Mouse (Mus musculus) bone marrow macrophage, adult 2 months (primary cell): ENCODE measurements around the gene Grin2b. TPM values are rescaled to one million over a fixed set of nuclear protein-coding genes. Genes with fewer than 3 reads are reported as not detected.

ENCODE experiments used
- H3K27ac ChIP-seq: 2 replicates; pipeline ENCODE4 v1.5.1; 2012; ENCODE audit warnings: low read depth, low read length; ENCODE audit not compliant: insufficient read depth
- H3K4me1 ChIP-seq: 2 replicates; pipeline ENCODE4 v1.6.1; 2012; ENCODE audit warnings: low read length; ENCODE audit not compliant: control insufficient read depth, insufficient read depth
- H3K4me3 ChIP-seq: 2 replicates; pipeline ENCODE4 v1.5.1; 2012; ENCODE audit warnings: mild to moderate bottlenecking, low read length, moderate library complexity; ENCODE audit not compliant: insufficient read depth
- CTCF ChIP-seq: IDR thresholded peaks from 2 replicates; pipeline ENCODE4 v1.5.1; 2012; ENCODE audit warnings: low read depth, mild to moderate bottlenecking, low read length, moderate library complexity
- POLR2A ChIP-seq: IDR thresholded peaks from 2 replicates; pipeline ENCODE4 v1.6.1; 2012; ENCODE audit warnings: mild to moderate bottlenecking, low read depth, low read length, borderline replicate concordance
- polyA plus RNA-seq: library from polyadenylated mRNA; stranded (reverse); fragments of >200 nt; gene quantifications from 2 replicates; pipeline ENCODE4 v1.2.4, GENCODE M21; 2012; ENCODE audit not compliant: missing spikeins, insufficient read depth, insufficient read length

The Grin2b gene
- polyA plus RNA-seq, 1 experiment, result not detected

DNA sequence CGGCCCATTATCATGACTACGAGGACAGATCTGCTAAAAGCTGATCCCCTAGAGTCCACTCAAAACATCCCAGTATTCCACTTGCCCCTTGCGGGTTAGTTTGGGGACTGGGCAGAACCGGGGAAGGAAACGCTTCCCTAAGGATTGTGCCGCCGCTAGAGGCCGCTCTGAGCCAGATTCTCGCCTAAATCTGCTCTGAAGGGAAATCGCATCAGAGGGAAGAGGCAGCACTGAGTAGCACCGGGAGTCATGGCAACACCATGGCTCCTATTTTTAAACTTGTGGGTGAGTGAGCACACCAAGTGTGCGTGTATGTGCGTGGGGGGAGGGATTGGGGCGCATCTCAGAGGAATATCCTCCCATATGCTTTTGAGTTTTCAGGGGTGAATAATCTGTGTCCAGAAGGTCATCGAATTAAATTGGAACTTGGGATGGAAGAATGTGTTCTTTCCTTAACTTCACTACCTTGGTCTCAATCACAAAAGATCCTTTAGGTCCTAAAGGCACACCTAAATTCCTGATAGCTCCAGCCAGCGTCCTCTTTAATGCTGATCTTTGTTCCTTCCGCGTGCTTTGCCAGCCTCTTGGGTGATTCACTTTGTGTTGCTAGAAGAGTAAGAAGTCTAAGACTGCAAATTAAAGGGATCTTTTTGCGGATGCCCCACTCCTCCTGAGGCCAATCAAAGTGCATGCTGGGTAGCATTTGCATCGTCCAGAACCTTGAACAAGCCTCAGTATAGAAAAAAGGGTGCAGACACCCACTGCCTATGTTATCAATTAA is 265.6 kb downstream of the Grin2b start:
- no peak overlapping the region for H3K4me3 ChIP-seq
- no peaks in the 10 kb centered on the region for H3K4me1 ChIP-seq
- H3K27ac ChIP-seq, result no peak overlapping the region
- TF ChIP-seq POLR2A (no peak), CTCF (peak; percentile 23; the same call in 1 of the 2 replicates)

- no peak overlapping the region for H3K27ac ChIP-seq
- TF ChIP-seq CTCF, result no peak
- TF ChIP-seq POLR2A, result no peak
- H3K4me1 ChIP-seq, result no peaks in the 10 kb centered on the region
- H3K4me3 ChIP-seq, result no peak overlapping the region
Measured at GRCm38 (mm10) chr6:135907137-135907536, 266.2 kb downstream of the Grin2b start.

DNA sequence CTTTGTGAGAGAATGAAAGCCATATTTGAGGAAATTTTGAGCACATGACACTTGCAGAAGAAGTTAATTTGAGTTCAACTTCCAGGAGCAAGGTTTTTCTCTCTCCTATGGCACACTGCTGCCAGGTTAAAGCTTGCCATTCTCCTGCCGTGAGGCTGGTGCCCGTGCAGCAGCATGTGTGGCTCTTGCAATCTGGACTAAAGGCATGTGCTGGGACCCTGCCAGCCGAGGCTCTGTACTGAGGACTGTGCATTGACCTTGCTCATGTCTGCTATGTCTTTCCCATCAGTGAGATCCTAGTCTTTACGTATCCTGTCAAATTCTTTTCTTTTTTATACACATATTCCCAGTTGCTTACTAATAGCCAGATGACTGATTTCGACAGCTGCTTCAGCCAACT is 268.9 kb downstream of the Grin2b start:
- H3K4me1 ChIP-seq, result no peaks in the 10 kb centered on the region
- no peak for TF ChIP-seq POLR2A
- no peak for TF ChIP-seq CTCF
- no peak overlapping the region for H3K27ac ChIP-seq
- H3K4me3 ChIP-seq, result no peak overlapping the region

- Histone ChIP-seq H3K4me3 (no peak overlapping the region), H3K4me1 (no peaks in the 10 kb centered on the region), H3K27ac (no peak overlapping the region)
- TF ChIP-seq CTCF (no peak), POLR2A (no peak)
Measured at GRCm38 (mm10) chr6:135900410-135900809, 272.9 kb downstream of the Grin2b start.

DNA sequence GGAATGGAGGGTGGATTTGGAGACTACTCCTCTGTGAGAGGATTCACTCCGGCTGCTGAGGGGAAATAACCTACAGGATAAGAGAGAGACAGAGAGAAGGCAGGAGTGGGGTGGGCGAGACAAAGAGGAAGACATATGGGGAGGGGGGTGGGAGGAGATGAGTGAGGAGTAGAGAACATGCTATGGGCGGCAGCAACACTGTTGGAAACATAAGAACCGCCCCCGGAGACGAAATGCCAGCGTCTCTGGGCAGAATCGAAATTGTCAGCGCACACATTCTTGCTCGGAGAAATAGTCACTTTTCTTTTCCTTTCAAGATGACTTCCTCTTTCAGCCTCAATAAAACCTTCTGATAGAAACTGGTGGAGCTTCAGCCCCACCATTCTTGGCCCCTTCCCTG is 274.1 kb downstream of the Grin2b start:
- Histone ChIP-seq H3K4me3 (no peak overlapping the region), H3K27ac (no peak overlapping the region), H3K4me1 (no peaks in the 10 kb centered on the region)
- no peak for TF ChIP-seq CTCF
- TF ChIP-seq POLR2A, result no peak

GRCm38 (mm10) chr6:135894793-135895228 is 278.5 kb downstream of the Grin2b start:
- Histone ChIP-seq H3K4me1 (no peaks in the 10 kb centered on the region), H3K4me3 (no peak overlapping the region), H3K27ac (no peak overlapping the region)
- TF ChIP-seq CTCF (no peak), POLR2A (no peak)

- no peak overlapping the region for H3K4me3 ChIP-seq
- no peaks in the 10 kb centered on the region for H3K4me1 ChIP-seq
- no peak overlapping the region for H3K27ac ChIP-seq
- TF ChIP-seq CTCF (no peak), POLR2A (no peak)
Measured at GRCm38 (mm10) chr6:135882611-135883010, 290.7 kb downstream of the Grin2b start.

GRCm38 (mm10) chr6:135876163-135876726 is 297.1 kb downstream of the Grin2b start:
- no peak overlapping the region for H3K4me3 ChIP-seq
- no peaks in the 10 kb centered on the region for H3K4me1 ChIP-seq
- no peak for TF ChIP-seq POLR2A
- TF ChIP-seq CTCF, result no peak
- H3K27ac ChIP-seq, result no peak overlapping the region

DNA sequence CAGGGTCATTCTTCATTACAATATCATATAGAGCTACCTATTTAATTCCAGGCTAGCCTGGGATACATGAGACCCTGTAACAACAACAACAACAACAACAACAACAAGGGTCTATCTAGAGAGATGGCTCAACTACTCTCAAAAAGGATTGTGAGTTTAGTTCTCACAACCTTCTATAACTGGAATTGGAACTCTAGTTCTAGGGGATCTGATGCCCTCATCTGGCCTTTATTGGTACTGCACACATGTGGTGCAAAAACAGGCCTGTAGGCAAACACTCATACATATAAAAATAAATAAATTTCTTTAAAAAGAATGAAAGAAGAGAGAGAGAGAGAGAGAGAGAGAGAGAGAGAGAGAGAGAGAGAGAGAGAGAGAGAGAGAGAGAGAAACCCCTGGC is 298.7 kb downstream of the Grin2b start:
- TF ChIP-seq CTCF, result no peak
- H3K4me3 ChIP-seq, result no peak overlapping the region
- H3K4me1 ChIP-seq, result no peaks in the 10 kb centered on the region
- no peak overlapping the region for H3K27ac ChIP-seq

DNA sequence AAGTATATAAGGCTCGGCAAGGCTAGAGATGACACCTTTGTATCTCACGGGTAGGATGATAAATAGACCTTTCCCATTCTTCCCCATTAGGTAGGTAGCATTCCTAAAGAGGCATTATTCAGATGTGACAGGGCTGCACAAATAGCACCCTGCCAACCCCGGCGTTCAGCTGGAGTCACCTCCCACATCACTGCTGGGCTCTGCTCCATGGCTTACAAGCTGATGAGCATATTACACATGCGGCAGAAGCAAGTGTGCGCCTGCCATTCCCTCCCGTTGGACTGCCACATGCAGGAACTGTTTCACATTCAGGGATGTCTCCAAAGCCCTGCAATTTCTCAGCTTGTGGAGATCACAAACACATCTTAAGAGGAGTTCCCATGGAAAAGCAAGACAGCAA is 307.5 kb downstream of the Grin2b start:
- TF ChIP-seq CTCF (no peak), POLR2A (no peak)
- no peak overlapping the region for H3K27ac ChIP-seq
- H3K4me3 ChIP-seq, result no peak overlapping the region
- H3K4me1 ChIP-seq, result no peaks in the 10 kb centered on the region

- TF ChIP-seq CTCF (no peak), POLR2A (no peak)
- Histone ChIP-seq H3K27ac (no peak overlapping the region), H3K4me3 (no peak overlapping the region), H3K4me1 (no peaks in the 10 kb centered on the region)
Measured at GRCm38 (mm10) chr6:135863965-135864364, 309.3 kb downstream of the Grin2b start.

GRCm38 (mm10) chr6:135859502-135859901 is 313.8 kb downstream of the Grin2b start:
- TF ChIP-seq CTCF (no peak), POLR2A (no peak)
- Histone ChIP-seq H3K4me1 (no peaks in the 10 kb centered on the region), H3K27ac (no peak overlapping the region), H3K4me3 (no peak overlapping the region)
